Mouse (Mus musculus) kidney, postnatal 10 days (tissue): Measurements from ENCODE around the gene Ss18l1.

Experiments
- DNase-seq: peaks from one replicate; pipeline ENCODE4 v3.0.0; 2021; ENCODE audit warnings: mixed read lengths

The Ss18l1 gene

DNA sequence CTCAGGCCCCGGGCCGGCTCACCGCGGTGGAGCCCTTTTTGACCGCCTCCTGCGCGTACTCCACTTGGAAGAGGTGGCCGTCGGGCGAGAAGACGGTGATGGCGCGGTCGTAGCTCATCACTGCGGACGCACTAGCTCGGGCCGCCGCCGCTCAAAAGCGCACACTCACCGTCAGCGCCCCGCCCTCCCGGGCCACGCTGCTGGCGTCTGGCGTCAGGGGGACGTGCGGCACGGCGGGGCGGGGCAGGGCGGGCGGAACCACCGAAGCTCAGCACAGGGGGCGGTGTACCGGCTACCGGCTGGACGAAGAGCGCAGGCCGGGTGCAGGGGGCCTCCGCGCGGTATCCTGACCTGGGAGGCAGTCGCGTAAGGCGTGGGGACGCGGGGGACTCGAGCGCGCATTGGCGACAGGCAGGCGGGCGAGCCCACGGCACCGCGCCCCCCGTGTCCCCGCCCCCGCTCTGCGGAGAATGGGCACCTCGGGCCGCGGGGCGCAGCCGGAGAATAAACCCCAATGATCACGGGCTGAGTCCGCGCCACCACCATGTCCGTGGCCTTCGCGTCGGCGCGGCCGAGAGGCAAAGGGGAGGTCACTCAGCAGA, at the start of gene Ss18l1, which contains the start of gene Psma7:
Gene Ss18l1 (plus strand): TSS at position 254 of the 602 bp plus-strand sequence.
Gene Psma7 (minus strand): TSS at position 178 of the 602 bp plus-strand sequence.
- peak; percentile 95 for DNase-seq

DNA sequence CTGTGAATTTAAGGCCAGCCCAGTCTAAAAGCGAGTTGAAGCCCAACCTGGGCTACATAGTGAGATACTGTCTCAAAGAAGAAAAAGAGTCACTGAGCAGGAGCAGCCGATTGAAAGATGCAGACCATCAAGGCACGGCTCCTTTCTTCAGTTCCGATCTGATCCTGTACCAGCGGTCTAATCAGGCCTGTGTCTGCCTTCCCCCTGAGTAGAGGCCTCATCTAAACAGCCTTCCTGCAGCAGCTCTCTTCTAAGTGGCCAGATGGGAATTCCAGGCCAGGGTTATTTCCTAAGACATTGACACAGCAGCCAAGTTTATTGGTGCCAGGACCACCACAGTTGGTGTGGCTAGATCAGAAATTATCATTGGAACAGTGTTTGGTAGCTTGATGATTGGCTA, 49.2 kb upstream of the Ss18l1 start:
- DNase-seq = no peak

DNA sequence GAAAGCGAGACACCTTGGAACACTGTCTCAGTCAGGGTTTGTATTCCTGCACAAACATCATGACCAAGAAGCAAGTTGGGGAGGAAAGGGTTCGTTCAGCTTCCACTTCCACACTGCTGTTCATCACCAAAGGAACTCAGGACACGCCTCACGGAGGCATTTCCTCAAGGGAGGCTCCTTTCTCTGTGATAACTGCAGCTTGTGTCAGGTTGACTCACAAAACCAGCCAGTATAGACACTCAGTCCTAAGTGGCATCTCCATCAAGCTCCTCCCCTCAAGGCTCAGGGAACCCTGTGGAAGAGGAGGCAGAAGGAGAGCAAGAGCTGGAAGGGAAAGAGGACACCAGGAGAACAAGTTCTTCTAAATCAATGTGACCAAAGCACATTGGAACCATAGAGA, 43.9 kb upstream of the Ss18l1 start:
- no peak for DNase-seq

DNA sequence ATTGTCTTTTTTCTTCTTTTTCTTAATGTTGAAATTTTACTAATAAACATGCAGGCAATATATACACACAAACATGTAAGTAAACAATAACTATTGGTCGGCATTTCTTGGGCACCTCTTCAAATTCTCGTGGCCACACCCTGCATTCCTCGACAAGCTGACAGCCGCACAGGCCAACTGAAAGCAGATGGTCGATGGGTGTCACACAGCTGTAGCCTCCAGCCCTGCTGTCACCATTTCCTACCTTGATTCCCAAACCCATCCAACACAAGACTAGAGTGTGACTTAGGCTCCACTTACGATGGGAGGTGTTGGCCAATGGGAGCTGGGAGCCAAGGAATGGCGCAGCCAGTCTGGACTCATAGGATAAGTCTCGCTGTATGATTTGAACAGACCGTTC, 40.7 kb upstream of the Ss18l1 start:
- DNase-seq = no peak

DNA sequence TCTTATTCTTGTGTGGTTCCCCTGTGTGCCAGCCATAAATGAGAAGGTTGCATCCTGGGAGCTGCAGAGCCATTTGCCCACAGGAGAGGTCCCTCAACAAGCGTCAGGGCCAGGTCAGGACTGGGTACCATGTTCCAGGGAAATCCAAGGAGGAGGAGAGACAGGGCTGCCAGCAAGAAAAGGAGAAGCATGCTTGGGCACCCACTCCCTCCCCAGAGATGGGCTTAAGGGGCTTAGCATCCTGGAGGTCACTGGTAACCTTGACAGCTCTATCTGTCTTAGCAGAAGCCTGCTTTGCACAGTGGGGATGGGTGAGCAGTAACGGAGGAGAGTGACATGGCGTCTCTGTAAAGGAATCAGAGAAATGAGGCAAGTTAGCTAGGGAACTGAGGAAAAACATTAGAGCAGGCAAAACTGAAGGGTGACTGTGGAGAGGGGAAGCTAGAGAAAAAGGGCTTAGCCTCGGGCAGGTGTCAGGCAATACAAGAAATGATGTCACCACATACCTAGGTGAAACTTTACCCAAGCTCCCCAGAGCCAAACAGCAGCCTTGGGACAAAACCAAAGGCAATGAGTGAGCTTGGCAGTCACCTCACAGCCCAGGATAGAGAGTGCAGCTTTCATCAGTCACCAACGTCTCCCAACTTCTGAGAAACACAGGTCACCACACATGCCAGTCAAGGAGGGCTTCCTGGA, 36.5 kb upstream of the Ss18l1 start:
- DNase-seq = no peak

DNA sequence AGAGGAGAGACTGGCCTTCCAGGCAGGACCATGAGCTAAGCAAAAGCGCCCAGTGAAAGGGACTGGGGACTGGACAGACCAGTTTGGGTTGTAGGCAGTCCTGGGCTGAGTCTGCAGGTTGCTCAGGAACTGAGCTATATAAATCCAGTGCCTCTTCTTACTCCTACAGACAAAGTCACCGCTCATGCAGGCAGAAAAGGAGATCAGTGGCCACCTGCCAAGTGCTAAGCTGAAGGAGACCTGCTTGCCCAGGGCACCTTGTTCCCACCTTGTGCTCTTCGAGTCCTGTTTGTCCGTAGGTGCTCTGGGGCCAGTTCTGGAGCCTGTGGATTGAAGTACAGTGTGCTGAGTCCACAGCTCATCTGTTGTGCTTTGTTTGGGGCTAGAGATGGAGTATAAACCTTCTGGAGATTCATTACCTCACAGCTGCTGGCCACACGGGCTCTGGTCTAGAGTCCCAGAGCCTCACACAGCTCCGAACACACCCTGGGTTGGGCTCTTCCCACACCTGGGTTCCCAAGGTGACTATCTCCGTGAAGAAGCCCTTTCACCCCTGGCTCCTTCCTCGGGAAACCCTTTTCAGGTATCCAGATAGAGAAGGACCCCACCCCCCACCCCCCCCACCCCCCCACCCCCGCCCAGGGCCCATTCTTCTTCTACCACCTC, 35.8 kb upstream of the Ss18l1 start:
- no peak for DNase-seq

DNA sequence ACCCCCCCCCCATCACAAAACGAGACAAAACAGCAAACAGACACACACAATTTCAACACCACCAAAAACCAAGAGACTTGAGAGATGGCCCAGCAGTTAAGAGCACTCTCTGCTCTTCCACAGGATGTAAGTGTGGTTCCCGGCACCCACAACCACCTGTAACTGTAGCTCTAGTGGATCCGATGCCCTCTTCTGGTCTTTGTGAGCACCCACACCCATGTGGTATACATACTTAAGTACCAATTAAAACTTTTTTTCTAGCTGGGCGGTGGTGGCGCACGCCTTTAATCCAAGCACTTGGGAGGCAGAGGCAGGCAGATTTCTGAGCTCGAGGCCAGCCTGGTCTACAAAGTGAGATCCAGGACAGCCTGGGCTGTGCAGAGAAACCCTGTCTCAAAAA, 31.6 kb upstream of the Ss18l1 start:
- DNase-seq = no peak

DNA sequence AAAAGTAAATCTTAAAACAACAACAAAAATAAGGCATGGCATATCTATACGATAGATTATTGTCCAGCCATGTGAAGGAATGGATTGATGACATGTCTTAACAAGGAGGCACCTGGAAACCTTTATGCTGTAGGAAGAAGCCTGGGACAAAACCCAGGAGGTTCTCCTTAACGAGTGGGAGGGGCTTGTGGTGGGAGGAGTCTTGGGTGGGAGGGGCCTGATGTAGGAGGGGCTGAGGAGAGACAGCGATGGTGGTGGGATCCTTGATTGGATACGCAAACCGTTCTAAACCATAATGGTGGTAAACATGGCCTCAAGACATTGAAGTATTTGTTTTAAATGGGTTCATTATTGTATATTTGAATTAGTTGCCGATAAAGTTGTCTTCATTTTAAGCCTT, 30.9 kb upstream of the Ss18l1 start:
- DNase-seq = no peak

DNA sequence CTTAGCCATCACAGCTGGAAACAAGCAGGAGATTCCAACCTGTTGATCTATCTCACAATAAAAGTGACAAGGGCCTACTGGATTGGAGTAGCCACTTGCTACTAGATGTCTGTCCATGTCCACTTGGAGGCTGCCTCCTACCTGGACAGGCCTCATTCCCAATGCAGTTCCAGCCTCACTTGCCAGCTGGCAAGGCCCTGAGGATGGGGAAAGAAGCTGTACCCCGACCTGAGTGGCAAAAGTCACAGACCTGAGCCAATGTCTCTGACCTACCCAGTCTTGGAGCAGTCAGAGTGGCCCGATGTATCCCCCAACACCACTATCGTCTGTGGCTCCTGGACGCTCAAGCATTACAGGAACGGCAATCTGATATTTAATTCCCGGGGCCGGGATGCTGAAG, 28.6 kb upstream of the Ss18l1 start:
- DNase-seq = no peak

DNA sequence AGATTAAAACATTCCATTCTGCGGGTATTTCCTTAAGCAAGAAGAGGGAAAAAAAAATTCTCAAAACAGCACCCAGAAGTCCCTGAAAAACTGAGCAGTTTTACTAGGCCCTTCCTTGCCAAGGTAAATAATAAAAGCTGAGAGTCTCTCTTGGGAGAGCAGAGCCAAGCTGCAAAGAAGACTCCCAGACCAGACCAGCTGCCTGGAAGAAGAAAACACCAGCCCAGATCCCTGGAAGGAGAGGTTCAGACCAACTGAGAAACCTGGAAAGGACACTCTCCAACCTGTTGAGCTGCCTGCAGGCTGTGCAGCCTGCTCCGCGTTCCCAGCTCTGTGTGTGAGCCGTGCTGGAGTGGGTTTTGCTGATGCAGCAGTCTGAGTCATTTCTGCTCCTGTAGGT, 24.7 kb upstream of the Ss18l1 start:
- peak; percentile 4 for DNase-seq

DNA sequence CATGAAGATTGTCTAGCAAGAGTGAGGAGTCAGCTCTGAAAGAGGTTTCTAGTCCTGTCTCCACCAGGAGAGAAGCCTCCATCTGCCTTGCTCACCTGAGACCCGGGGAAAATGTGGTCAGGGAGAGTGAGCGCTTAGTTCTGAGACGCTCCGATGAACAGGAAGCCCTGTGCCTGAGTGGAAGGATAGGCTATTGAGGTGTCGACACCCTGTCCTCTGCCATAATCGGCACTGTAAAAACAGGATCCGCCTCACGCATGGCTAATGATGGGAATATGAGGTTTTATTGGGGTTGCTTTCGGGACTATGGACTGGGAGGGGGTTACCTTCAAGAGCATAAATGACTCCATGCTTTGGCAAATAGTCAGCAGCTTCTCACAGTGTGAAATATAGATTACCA, 23.7 kb upstream of the Ss18l1 start:
- DNase-seq = peak; percentile 3

DNA sequence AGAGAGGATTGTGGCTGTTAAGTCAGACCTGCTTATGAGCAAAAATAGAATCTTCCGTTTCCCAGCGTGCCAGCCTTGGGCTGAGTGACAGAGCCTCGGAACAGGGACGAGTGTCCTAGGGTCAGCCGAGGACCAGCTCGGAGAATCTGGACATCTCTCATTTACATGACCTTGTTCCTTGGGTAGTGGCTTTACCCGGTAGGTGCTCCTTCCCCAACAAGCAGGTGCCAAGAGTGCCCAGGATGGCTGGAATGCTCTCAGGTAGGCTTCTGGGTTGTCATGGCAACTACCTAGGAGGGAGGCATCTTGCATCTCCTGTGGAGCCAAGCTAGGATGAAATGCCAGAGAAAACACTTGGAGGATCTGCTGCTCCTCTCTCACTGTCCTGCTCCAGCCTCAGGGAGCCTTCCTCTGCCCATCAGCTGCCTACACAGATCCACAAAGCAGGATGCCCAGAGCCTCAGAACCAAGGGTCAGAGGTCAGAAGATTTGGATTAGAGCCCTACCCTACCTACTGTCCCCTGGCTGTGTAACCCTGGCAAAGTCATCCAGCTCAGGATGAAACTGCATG, 22.1 kb upstream of the Ss18l1 start:
- no peak for DNase-seq

DNA sequence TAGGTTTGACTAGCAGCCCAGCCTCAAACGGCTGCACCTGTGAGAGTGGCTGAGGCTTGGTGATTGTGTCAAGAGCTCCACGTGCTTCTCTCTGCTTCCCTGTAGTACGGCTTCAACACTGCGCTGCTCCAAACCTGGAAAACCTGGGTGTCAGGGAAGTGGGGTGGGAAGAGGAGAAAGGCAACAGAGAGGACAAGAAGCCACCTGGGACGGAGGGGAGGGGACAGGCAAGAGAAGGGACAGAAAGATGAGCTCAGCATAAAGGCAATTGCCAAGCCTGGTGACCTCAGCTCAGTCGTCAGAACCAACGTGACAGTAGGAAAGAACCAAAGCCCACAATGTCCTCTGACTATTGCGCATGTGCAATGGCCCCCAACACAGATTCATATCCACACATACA, 21.4 kb upstream of the Ss18l1 start:
- DNase-seq = no peak

DNA sequence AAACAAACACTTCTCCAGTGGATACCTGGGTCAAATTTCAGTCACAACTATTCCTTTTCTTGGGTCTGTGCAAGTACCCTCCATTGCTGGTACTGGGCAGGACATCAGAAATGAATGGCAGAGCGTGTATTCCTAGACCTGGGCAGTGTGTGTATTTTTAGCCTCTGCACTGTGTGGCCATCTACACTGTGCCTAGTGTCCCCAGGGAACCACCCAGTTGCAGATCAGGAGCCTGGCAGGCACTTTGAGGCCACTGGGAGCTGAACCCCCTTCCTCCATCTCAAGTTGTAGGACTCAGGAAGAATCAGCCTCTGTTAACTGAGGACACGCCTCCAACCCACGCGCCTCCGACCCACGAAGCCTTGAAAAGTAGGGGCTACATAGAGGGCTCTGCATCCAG, 19.6 kb upstream of the Ss18l1 start:
- DNase-seq = no peak

DNA sequence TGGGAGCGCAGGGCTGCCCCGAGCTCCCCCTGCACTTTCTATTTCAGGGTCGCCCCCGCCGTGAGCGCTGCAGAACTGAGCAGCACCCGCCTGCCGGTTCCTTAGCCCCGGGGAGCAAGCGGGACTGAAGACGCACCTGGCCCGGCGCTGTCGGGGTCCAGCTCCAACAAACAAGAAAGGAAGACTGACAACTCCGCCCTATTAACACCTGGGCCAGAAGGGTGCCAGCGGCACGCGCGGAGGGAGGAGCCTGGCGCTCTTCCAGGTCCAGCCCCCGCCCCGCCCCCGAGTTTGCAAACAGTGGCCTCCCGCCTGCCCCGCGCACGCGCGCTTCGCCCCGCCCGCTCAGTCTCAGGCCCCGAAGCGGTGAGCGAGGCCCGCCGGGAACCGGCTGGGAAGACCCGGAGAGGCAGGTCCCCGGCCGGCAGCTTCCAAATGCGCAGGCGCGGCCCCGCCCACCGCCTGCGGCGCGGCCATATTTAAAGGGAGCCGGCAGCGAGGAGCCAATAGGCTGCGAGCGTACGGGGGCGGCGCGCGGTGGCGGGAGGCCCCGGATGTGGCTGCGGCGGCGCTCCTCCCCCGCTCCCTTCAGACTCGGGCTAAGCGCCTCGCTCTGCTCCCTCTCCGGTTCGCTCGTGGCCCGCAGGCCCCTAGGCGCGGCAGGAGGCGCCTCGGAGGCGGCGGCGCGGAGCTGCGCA, 17.8 kb upstream of the Ss18l1 start, which contains the start of gene Lsm14b:
Gene Lsm14b (plus strand): TSS at position 587 of the 698 bp plus-strand sequence.
- DNase-seq = peak; percentile 99

DNA sequence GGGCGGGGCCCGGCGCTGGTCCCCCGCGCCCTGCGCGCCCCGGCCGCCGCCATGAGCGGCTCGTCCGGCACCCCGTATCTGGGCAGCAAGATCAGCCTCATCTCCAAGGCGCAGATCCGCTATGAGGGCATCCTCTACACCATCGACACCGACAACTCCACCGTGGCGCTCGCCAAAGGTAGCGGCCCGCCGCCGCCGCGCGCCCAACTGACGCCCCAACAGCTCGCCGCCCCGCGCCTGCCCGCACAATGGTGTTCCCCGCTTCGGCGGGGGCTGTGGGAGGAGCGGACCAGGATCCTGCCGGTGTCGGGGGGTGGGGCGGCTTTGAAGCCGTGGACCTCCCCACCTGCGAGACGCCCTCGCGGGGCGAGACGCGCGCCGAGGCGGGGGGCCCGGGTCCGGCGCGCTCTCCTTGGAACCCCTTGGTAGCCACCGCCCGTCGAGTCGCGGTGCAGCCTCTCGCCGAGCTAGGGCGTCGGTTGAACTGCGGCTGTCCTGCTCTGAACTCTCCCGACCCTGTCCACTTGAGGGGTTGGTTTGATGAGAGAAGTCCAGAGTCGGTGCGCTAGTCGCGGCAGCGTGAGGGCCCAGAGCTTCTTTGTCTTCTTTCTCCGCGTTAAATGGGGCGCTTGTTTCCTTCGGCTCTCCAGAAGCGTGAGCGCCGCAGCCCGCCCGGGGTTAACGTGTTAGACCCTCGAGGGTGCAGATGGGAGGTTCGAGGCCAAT, 17.0 kb upstream of the Ss18l1 start:
- peak; percentile 64 for DNase-seq

DNA sequence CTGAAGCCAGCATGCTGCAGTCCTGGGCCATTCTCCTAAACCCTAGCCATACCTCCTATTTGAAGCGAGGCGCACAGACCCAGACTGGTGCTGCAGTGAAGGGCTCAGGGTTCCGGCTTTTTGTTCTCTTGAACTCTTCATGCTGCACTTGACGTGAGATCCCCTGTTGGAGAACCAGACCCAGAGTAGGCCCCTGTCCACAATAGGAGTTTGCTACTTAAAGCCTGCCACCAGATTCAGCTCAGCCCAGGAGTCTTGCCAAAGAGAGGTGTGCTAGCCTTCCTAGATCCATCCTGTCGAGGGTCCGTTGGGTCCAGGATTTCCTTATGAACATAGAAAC, 16.5 kb upstream of the Ss18l1 start:
- no peak for DNase-seq

DNA sequence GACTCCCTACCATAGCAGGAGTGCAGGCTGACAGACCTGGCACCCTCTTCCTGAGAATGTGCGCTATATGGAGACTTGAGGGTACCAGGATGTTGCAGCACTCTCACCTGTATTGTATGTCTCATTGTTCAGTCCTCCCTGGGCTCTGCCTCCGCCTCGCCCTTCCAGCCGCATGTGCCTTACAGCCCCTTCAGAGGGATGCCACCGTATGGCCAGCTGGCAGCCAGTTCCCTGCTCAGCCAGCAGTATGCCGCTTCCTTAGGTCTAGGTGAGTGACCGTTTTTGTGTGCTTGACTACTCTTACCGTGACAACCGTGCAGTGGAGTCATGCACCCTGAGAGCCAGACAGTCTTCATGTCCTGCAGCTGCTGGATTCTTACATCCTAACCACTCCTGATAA, 14.5 kb upstream of the Ss18l1 start:
- DNase-seq = no peak

DNA sequence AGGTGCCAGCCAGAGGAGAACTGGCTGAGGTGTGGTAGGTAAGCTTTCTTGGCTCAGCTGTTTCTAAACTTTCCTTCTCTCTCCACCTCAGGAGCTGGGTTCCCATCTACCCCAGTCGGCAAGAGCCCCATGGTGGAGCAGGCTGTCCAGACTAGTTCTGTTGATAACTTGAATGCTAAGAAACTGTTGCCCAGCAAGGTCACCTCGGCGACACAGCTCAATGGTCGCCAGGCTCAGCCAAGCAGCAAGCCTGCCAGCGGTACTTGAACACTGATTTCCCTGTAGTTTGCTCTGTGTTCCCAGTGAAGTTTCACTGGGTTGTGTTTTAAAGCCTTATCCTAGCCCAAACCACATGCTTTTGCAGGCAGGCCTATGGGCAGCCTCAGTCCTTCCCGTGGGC, 11.0 kb upstream of the Ss18l1 start:
- DNase-seq = peak; percentile 41

DNA sequence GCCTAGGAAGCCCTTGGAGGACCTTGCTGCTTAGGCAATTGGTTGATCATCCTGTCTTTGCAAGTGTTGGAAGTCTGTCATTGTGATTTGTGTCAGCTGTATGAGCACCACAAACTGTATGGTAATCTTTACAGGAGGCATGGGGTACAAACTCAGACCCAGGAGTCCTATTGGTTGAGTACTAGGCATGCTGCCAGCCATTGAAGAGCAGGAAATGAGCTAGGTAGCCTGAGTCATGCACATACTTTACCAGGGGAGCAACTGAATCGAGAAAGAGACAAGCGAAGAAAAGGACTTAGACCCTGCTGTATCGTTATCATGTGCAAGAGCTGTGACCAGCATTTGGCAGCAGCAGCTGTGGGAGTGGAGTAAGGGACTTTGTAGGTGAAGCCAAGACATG, 9.4 kb upstream of the Ss18l1 start:
- no peak for DNase-seq

DNA sequence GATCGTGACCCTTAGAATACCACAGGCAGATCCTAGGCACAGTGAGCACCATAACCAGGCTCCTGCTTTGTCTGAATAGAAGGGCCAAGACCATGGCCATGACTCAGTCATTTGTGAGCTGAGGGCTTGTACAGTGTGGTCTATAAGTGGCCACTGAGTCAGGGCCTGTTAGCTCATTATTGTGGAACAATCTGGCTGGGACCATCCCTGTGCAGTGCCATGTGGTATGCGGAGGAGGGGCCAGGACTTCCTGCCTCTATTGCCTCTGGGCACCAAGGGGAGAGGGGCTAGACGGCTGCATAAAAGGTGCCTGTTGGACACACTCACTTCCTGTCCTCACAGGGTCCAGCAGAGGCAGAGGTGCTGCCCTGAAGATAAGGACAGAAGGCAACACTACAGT, 8.4 kb upstream of the Ss18l1 start:
- DNase-seq = no peak

DNA sequence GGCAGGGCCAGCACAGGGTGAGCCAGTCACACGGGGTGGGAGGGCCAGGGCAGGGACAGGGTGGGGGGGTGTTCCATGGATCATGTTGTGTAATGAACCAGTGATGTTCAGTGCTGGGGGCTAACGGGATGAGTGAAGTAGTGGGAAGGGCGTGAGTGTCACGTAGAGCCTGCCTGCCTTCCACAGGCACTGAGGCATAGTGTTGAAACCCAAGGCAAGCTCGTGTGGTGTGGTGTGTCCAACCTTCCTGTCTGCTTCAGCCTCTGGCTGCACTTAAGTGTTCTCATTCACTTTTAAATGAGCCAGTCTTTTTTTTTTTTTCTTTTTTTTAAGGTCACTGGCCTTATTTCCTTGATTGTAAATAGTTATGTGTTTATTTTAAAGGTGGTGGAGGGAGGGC, 7.6 kb upstream of the Ss18l1 start:
- DNase-seq = no peak

DNA sequence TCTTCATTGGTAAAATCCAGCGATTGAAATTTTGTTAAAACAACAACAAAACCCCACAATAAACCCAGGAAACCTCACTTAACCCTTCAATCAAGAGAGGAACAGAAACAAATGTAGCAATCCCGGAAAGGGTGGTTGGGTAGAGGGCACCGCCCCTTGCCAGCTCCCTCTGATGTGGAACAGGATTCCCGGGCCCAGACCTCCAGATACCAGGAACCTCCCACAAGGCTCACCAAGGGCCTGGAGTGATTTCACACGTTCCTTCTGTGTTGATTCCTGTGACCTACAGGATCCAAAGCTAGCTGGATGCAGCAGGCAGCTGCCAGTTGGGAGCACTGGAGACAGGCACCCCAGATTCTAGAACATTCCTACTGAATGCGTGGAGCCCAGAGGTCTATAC, 1.9 kb upstream of the Ss18l1 start:
- no peak for DNase-seq
